Mouse (Mus musculus): ENCODE data around the gene Rfwd3. TPM values are rescaled to one million over a fixed set of nuclear protein-coding genes. Genes with fewer than 3 reads are reported as not detected.
"Not testable (repeated sequence)": the region's sequence is repeated elsewhere in the genome, so short reads cannot be mapped to it uniquely, and the experiment has no call there.

Gene Rfwd3
- polyA plus RNA-seq, 1 experiment = 25.5 TPM

DNA sequence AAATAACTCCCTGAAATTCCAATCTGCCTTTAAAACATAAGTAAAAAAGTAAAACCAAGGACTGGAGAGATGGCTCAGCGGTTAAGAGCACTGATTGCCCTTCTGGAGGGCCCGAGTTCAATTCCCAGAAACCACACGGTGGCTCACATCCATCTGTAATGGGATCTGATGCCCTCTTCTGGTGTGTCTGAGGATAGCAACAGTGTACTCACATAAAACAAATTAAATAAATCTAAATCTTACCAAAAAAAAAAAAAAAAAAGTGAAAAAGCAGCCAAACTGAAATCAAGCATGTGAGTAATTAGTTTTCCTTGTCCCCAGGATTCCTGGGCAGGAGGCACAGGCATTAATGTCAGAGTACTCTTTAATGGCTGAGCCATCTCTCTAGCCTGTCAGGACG lies 36.7 kb upstream of the Rfwd3 start:
- Histone ChIP-seq H3K27ac (ENCODE audit: control insufficient read depth, insufficient read depth, low read depth, low read length) (no peak overlapping the region), H3K27me3 (ENCODE audit: control insufficient read depth, insufficient read depth, low read length) (peaks cover 4% of the 10 kb centered on the region), H3K4me3 (ENCODE audit: control insufficient read depth, low read depth, low read length) (no peak overlapping the region), H3K4me1 (ENCODE audit: control insufficient read depth, insufficient read depth, low read length) (peaks cover 3% of the 10 kb centered on the region; the same call in 1 of the 2 replicates), H3K36me3 (ENCODE audit: control insufficient read depth, insufficient read depth, low read length) (no peaks in the 10 kb centered on the region)
- no peak for TF ChIP-seq CTCF (IDR thresholded peaks at IDR 0.05; ENCODE audit: control insufficient read depth, insufficient read depth, insufficient replicate concordance, low read depth, low read length)
- no peak for TF ChIP-seq POLR2A (IDR thresholded peaks at IDR 0.05; ENCODE audit: control insufficient read depth, low read depth, low read length)

DNA sequence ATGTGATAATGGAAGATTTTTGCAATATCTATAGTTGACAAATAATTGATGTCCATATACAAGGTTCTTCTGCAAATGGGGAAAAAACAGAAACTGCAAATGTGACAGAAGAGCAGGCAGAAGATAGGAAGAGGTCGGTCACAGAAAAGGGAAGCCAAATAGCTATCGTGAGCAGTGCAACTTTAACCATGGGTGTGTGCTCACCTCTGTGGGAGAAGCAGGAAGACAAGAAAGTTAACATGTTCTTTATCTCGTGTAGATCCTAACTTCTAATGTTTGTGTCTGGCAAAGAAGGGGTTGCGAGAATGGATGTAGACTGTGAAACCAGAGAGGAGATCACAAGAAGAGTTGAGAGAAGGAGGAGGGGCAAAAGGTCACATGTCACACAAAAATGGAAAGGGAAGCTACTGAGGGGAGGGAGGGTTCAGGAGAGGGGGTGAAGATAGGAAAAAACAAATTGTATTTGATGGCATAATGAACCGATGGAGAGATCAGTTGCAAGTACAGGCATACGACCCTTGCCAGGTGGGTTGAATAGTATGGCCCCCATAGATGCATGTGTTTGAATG lies 25.3 kb upstream of the Rfwd3 start:
- Histone ChIP-seq H3K27ac (ENCODE audit: control insufficient read depth, insufficient read depth, low read depth, low read length) (no peak overlapping the region), H3K27me3 (ENCODE audit: control insufficient read depth, insufficient read depth, low read length) (no peaks in the 10 kb centered on the region), H3K4me3 (ENCODE audit: control insufficient read depth, low read depth, low read length) (no peak overlapping the region), H3K4me1 (ENCODE audit: control insufficient read depth, insufficient read depth, low read length) (no peaks in the 10 kb centered on the region), H3K36me3 (ENCODE audit: control insufficient read depth, insufficient read depth, low read length) (no peaks in the 10 kb centered on the region)
- no peak for TF ChIP-seq CTCF (IDR thresholded peaks at IDR 0.05; ENCODE audit: control insufficient read depth, insufficient read depth, insufficient replicate concordance, low read depth, low read length)
- TF ChIP-seq POLR2A (IDR thresholded peaks at IDR 0.05; ENCODE audit: control insufficient read depth, low read depth, low read length) = no peak

DNA sequence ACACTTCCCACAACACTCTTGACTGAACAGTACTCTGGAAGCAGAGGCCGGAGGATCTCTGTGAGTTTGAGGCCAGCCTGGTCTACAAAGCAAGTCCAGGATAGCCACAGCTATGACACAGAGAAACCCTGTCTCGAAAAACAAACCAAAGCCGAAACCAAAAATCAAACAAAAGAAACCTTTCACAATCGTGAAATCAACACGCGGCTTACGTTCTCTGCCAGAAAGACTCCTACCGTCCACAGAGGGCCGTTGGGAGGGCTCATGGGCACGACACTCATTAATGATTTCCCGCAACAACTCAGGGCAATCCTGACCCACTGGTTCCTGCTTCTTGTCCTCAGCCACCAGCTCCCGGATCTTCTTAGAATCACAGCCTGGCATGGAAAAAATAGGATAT lies 14.7 kb upstream of the Rfwd3 start:
- Histone ChIP-seq H3K4me3 (ENCODE audit: control insufficient read depth, low read depth, low read length) (no peak overlapping the region), H3K36me3 (ENCODE audit: control insufficient read depth, insufficient read depth, low read length) (no peaks in the 10 kb centered on the region), H3K4me1 (ENCODE audit: control insufficient read depth, insufficient read depth, low read length) (no peaks in the 10 kb centered on the region), H3K27me3 (ENCODE audit: control insufficient read depth, insufficient read depth, low read length) (no peaks in the 10 kb centered on the region), H3K27ac (ENCODE audit: control insufficient read depth, insufficient read depth, low read depth, low read length) (no peak overlapping the region)
- TF ChIP-seq CTCF (IDR thresholded peaks at IDR 0.05; ENCODE audit: control insufficient read depth, insufficient read depth, insufficient replicate concordance, low read depth, low read length) = no peak
- TF ChIP-seq POLR2A (IDR thresholded peaks at IDR 0.05; ENCODE audit: control insufficient read depth, low read depth, low read length) = no peak

DNA sequence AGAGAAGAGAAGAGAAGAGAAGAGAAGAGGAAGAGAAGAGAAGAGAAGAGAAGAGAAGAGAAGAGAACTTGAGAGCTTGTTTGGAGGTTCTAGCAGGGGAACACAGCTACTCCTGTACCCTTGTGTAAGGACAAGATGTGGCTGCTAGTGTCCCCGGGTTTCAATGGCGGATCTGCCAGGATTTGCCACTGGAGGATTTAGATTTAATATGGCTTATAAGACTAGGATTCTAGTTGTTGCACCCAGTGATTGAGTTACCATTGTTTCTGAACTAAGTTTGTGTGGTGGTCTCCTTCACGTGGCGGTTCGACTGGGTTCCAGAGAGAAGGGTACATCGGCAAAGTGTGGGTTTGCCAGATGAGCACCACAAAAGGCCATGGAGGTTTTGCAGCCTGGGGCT lies 13.9 kb upstream of the Rfwd3 start:
- H3K27me3 ChIP-seq (ENCODE audit: control insufficient read depth, insufficient read depth, low read length); H3K36me3 ChIP-seq (ENCODE audit: control insufficient read depth, insufficient read depth, low read length); H3K4me3 ChIP-seq (ENCODE audit: control insufficient read depth, low read depth, low read length): not testable (repeated sequence)

DNA sequence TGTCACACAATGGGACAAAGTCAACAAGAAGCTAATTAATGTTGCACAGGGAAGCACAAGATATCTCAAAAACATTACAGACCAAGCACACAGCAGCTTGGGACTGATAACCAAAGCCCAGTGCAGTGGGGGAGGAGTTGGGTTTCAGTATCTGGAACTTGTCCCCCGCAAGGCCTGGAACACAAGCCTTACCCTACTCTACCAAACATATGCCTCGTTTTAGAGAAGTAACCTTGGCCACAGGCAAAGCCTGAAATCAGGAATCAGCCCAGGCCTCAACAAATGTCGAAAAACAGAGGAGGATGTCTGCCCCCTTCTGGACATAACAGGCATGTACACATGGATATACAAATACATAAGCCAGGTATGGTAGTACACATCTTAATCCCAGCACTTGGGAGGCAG lies 12.7 kb upstream of the Rfwd3 start:
- Histone ChIP-seq H3K36me3 (ENCODE audit: control insufficient read depth, insufficient read depth, low read length) (no peaks in the 10 kb centered on the region), H3K27ac (ENCODE audit: control insufficient read depth, insufficient read depth, low read depth, low read length) (no peak overlapping the region), H3K27me3 (ENCODE audit: control insufficient read depth, insufficient read depth, low read length) (no peaks in the 10 kb centered on the region), H3K4me1 (ENCODE audit: control insufficient read depth, insufficient read depth, low read length) (no peaks in the 10 kb centered on the region), H3K4me3 (ENCODE audit: control insufficient read depth, low read depth, low read length) (no peak overlapping the region)
- TF ChIP-seq CTCF (IDR thresholded peaks at IDR 0.05; ENCODE audit: control insufficient read depth, insufficient read depth, insufficient replicate concordance, low read depth, low read length) (no peak), POLR2A (IDR thresholded peaks at IDR 0.05; ENCODE audit: control insufficient read depth, low read depth, low read length) (no peak)

More for the DNA sequence above, 13.9 kb upstream of the Rfwd3 start:
- H3K27ac ChIP-seq (ENCODE audit: control insufficient read depth, insufficient read depth, low read depth, low read length); H3K4me1 ChIP-seq (ENCODE audit: control insufficient read depth, insufficient read depth, low read length): not testable (repeated sequence)

DNA sequence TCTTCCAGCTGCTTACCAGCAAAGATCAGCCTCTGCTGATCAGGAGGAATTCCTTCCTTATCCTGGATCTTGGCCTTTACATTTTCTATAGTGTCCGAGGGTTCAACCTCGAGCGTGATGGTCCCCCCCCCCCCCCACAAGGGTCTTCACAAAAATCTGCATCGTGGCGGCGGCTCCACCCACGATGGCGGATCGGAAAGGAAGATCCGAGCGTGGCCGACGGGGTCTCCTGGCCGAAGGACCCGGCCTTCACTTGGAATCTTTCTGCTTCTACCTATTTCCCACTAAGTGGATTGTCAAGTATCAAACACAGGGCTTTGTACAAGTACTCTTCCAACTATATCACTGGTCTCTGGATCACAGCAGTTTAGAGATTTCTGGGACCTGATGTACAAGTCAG lies 10.0 kb upstream of the Rfwd3 start:
- not testable (repeated sequence) for H3K27me3 ChIP-seq (ENCODE audit: control insufficient read depth, insufficient read depth, low read length); H3K36me3 ChIP-seq (ENCODE audit: control insufficient read depth, insufficient read depth, low read length); H3K4me1 ChIP-seq (ENCODE audit: control insufficient read depth, insufficient read depth, low read length); H3K4me3 ChIP-seq (ENCODE audit: control insufficient read depth, low read depth, low read length); H3K27ac ChIP-seq (ENCODE audit: control insufficient read depth, insufficient read depth, low read depth, low read length)

DNA sequence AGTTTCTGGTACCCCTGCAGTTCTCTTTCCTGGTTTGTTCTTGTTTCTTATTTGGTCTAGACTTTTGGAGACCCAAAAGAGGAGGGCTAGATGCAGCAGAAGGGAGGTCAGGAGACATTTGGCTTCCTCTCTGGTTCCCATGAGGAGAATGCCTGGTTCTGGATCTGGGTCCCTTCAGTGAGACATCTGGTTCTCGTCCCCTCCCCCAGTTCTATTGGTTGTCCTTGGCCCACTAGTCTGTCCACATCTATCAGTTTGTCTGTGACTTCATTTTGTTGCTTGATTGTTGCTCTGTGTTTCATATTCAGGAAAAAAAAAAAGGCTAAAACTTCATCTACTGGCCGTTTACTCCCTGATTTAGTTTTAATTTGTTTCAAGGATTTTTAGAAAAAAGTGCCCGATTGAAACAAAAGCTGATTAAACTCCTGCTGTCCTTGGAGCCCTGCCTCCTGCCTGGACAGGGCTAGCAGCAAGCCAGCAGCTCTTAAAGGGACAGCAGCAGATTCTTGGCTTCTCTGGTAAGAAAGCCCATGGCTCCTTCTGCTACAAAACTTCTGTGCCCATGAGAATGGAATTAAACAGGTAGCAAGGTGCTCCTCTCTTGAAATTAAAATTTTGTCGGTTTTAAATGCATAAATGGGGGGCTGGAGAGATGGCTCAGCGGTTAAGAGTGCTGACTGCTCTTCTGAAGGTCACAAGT lies 5.2 kb upstream of the Rfwd3 start:
- TF ChIP-seq POLR2A (IDR thresholded peaks at IDR 0.05; ENCODE audit: control insufficient read depth, low read depth, low read length) (no peak), CTCF (IDR thresholded peaks at IDR 0.05; ENCODE audit: control insufficient read depth, insufficient read depth, insufficient replicate concordance, low read depth, low read length) (no peak)
- Histone ChIP-seq H3K27me3 (ENCODE audit: control insufficient read depth, insufficient read depth, low read length) (no peaks in the 10 kb centered on the region), H3K27ac (ENCODE audit: control insufficient read depth, insufficient read depth, low read depth, low read length) (peak overlapping the region; percentile 58), H3K4me3 (ENCODE audit: control insufficient read depth, low read depth, low read length) (no peak overlapping the region), H3K4me1 (ENCODE audit: control insufficient read depth, insufficient read depth, low read length) (no peaks in the 10 kb centered on the region), H3K36me3 (ENCODE audit: control insufficient read depth, insufficient read depth, low read length) (no peaks in the 10 kb centered on the region)

DNA sequence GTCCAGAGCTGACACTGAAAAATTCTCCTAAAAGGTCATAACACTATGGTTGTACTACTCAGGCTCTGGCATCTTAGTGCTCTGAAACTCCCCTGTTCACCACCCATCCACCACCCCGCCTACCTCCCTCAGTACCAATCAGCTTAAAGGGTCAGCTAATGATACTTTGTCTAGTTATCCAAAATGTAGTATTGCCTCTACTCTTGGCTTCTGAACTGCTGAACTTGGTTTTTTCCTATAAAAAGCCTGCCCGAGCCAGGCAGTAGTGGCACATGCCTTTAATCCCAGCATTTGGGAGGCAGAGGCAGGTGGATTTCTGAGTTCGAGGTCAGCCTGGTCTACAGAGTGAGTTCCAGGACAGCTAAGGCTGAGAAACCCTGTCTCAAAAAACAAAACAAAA lies 4.3 kb upstream of the Rfwd3 start:
- TF ChIP-seq CTCF (IDR thresholded peaks at IDR 0.05; ENCODE audit: control insufficient read depth, insufficient read depth, insufficient replicate concordance, low read depth, low read length) (no peak), POLR2A (IDR thresholded peaks at IDR 0.05; ENCODE audit: control insufficient read depth, low read depth, low read length) (no peak)
- no peaks in the 10 kb centered on the region for H3K4me1 ChIP-seq (ENCODE audit: control insufficient read depth, insufficient read depth, low read length)
- H3K36me3 ChIP-seq (ENCODE audit: control insufficient read depth, insufficient read depth, low read length) = no peaks in the 10 kb centered on the region
- no peaks in the 10 kb centered on the region for H3K27me3 ChIP-seq (ENCODE audit: control insufficient read depth, insufficient read depth, low read length)
- H3K27ac ChIP-seq (ENCODE audit: control insufficient read depth, insufficient read depth, low read depth, low read length) = peak overlapping the region; percentile 59
- no peak overlapping the region for H3K4me3 ChIP-seq (ENCODE audit: control insufficient read depth, low read depth, low read length)

DNA sequence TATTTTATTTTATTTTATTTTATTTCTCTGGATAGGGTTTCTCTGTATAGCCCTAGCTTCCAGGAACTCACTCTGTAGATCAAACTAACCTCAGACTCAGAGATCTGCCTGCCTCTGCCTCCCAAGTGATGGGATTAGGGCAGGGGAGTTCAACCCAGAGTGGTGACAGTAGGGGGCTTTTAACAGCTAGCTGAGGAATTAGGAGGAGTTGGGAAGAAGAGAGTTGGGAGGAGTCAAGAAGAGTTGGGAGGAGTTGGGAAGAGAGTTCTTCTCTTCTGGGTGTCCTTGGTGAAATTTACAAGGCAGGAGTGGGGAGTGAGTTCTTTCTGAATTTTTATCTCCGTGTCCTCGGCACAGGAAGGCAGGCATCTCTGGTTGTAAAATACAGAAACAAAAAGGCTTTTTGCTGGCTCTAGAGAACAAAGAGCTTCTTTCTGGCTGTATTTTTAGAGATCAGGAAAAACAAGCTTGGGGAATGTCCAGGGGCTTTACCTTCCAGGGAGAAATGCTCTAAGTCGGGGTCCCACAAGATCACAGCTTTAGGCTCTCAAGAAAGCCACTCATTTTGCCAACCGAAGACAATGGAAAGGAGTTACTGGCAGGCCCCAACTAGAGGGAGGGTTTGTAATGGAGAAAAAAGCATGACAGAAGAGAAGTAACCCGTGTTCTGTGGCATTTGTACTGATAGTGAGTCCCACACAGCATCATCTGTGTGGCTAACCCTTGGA lies 3.2 kb upstream of the Rfwd3 start:
- not testable (repeated sequence) for H3K27me3 ChIP-seq (ENCODE audit: control insufficient read depth, insufficient read depth, low read length); H3K4me1 ChIP-seq (ENCODE audit: control insufficient read depth, insufficient read depth, low read length); H3K4me3 ChIP-seq (ENCODE audit: control insufficient read depth, low read depth, low read length); H3K36me3 ChIP-seq (ENCODE audit: control insufficient read depth, insufficient read depth, low read length)
- peak overlapping the region; percentile 59 for H3K27ac ChIP-seq (ENCODE audit: control insufficient read depth, insufficient read depth, low read depth, low read length)
